Mouse (Mus musculus) heart, adult 18-20 months (tissue): ENCODE measurements around the gene Dbh. TPM values are rescaled to one million over a fixed set of nuclear protein-coding genes. Genes with fewer than 3 reads are reported as not detected.

ENCODE experiments used
- DNase-seq, 2 experiments: peaks; one replicate each; pipeline ENCODE4 v3.0.0; 2021 to 2022; ENCODE audit warnings: mixed read lengths in 1 of 2
- total RNA-seq, 2 experiments: library from RNA; stranded (reverse); gene quantifications; 2 replicates each; pipeline ENCODE4 v1.2.3; 2021

Gene Dbh
- total RNA-seq, 2 experiments from 2014 or later: 1.6 to 1.7 TPM

DNA sequence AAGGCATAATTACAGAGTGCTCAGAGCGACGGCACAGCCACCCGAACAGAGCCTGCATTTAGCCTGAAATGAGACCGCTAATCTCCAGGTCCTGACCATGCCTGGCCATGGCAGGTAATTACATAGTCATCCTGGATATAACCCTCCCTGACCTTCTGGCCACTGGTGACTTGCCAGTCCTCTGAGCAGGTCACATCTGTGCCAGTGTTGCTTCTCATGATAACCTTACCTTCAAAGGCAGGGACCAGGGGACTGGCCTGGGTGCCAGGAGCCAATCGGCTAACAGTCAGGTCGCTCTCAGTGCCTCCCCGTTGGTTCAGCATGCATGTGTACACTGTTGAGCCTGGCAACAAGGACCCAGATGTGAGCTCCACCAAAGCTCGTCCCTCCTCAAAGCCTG lies 53.5 kb downstream of the Dbh start:
- no peak for DNase-seq

DNA sequence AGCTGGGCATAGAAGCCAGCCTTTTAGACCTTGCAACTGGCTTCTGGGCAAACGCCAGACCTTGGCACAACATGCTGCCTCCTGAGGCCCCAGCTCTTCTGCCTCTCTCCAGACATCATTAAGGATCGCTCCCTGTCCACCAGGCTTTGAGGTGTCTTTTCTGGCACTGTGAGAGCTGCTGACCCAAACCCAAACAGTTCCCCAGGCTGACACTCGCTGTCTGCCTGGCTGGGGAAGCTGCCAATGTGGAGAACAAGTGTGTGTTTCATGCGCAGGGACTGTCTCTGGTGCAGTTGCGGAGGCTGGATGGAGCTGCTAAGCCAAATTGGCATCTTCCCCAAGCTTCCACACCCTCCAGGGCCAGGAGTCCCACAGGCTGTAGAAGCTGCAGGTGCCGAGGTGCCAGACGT lies 58.0 kb downstream of the Dbh start:
- no peak for DNase-seq

DNA sequence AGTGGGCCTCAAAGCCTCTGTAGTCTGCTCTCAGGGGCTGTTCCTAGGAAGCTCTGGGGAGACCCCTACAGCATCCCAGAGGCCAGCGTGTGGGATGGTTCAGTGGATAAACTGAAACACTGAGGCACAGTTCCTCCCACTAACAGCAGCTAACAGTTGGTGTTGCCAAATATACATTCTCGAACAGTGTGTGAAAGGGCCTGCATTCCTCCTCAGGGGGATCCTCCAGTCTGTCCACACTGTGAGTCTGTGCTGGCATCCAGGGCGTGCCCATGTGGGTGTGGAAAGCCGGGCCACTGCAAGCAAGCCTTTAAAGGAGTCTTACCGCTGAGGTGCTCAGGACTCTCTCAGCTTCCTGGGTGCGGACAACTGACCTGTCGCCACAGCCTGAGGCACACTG lies 61.5 kb downstream of the Dbh start:
- DNase-seq: no peak

DNA sequence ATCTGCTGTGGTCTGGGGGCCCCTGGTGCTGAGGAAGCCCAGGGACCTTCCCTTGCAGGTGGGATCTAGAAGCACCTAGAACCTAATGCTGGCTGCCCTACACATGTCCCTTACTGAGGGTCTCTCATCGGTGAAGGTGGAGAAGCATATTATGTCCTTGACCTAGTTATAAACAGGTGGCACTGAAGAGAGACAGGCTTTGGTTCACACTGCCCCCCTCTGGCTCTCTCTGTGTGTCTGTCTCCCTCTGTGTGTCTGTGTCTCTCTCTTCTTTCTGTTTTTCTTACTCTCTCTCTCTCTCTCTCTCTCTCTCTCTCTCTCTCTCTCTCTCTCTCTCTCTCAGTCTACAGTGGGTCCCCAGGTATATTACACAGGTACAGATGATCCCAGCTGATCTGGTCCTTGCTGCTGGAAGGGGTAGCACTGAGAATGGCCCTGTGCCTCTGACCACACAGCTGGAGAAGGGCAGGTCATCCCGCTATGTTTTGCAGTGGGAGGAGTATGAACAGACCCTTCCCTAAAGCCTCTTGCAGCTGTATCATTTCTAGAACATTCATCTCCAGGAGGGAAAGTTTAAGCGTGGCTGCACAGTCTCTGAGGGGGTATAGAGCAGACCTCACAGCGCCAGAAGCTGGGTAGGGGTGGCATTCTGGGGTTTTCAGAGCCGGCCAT lies 63.9 kb downstream of the Dbh start:
- no peak for DNase-seq

DNA sequence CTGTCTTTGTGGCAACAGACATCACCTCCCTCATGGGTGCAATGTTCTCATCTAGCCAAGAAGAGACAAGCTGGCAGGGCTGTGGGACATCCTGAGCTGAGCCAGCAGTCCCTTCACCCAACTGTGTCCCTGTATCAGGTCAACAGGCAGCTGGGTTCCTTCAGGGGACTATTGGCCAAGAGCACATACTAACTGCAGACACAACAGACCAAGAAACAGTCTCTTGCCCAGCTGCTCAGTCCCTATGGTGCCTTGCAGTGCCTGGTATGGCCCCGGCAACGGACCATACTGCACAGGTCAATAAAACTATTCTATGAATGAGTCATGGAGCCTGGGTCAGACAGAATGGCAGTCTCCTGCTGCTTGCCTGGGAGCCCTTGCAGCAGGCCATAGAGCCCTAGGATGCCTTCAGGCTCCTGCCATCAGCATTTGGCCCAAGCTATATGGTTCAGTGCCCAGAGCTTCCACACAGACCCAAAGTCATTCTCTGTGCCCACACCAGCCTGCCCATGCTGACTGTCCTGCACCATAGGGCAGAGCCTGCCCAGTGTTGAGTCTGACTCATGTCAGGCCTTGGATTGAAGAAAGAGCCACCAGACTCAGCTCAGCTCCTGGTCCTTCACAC lies 64.6 kb downstream of the Dbh start:
- peak in 1 of 2 experiments; percentile 31 for DNase-seq

DNA sequence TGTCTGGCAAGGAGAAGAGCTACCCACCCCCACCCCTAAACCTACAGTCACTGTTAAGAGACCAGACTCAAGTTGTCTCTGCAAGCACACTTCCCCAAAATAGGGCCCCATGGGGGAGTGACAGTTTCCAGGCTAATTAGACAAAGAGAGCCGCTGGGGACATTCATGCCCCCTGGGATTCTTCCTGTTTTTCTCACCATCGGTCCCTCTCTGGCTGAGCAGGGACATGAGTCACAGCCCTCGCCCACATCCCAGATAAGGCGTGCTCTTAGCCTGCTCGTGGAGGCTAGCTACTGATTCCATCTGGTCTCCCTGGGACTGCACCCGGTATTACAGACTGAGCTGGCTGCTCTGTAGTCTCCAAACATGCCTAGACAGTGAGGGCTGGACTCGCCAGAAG lies 67.3 kb downstream of the Dbh start:
- peak; percentile 73 to 84 for DNase-seq

Other genes starting within 250 kb of the Dbh start
- 10 to 100 TPM; 12.8 to 15.3 TPM for gene Surf2, start 248.9 kb upstream of the Dbh start, total RNA-seq
- 10 to 100 TPM; 61.3 to 61.6 TPM for gene Surf1, start 248.7 kb upstream of the Dbh start, total RNA-seq
- 10 to 100 TPM; 77.9 to 83.1 TPM for gene Surf4, start 231.3 kb upstream of the Dbh start, total RNA-seq
- gene Stkld1, start 231.2 kb upstream of the Dbh start, total RNA-seq: not detected
- gene Rexo4, start 200.8 kb upstream of the Dbh start, total RNA-seq: 10 to 100 TPM; 11.1 to 12.1 TPM
- gene Adamts13, start 191.8 kb upstream of the Dbh start, total RNA-seq: not detected
- gene Cacfd1, start 155.3 kb upstream of the Dbh start, total RNA-seq: 10 to 100 TPM; 45.6 to 48.8 TPM
- gene Slc2a6, start 137.2 kb upstream of the Dbh start, total RNA-seq: under 1 TPM; 0.17 to 0.31 TPM
- not detected for gene Mymk, start 93.1 kb upstream of the Dbh start, total RNA-seq
- 10 to 100 TPM in 1 of 2 experiments, 1 to 10 TPM in 1; 4.5 to 10.1 TPM for gene Adamtsl2, start 85.9 kb upstream of the Dbh start, total RNA-seq
- under 1 TPM; 0.37 to 0.39 TPM for gene Fam163b, start 22.7 kb upstream of the Dbh start, total RNA-seq
- 1 to 10 TPM; 7.1 TPM for gene Sardh, start 83.1 kb downstream of the Dbh start, total RNA-seq